Mouse (Mus musculus) MEL-GATA-1-ER (cell line): ENCODE data around the gene P4hb.
"Not testable (repeated sequence)": the region's sequence is repeated elsewhere in the genome, so short reads cannot be mapped to it uniquely, and the experiment has no call there.

Experiments used
- DNase-seq: peaks from one replicate; pipeline ENCODE4 v3.0.0-alpha.2; 2012; ENCODE audit warnings: low read depth; ENCODE audit errors: extremely low read depth

The P4hb gene

GRCm38 (mm10) chr11:120573585-120574277 is 678 bp upstream of the P4hb start:
- no peak for DNase-seq

DNA sequence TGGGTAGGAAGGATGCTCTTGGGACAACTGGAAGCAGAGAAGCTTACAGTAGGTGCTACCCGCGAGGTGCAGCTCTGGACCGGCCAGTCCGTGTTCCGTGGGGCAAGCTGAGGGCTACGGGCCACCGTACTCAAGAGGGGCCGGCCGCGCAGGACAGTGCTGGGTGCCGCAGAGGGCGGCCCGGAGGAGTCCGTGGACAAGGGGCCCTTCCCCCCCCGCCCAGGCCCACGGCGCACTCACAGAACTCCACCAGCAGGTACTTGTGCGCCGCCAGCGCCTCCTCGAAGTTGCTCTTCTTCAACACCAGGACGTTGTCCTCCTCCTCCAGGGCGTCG is 669 bp downstream of the P4hb start:
- no peak for DNase-seq

DNA sequence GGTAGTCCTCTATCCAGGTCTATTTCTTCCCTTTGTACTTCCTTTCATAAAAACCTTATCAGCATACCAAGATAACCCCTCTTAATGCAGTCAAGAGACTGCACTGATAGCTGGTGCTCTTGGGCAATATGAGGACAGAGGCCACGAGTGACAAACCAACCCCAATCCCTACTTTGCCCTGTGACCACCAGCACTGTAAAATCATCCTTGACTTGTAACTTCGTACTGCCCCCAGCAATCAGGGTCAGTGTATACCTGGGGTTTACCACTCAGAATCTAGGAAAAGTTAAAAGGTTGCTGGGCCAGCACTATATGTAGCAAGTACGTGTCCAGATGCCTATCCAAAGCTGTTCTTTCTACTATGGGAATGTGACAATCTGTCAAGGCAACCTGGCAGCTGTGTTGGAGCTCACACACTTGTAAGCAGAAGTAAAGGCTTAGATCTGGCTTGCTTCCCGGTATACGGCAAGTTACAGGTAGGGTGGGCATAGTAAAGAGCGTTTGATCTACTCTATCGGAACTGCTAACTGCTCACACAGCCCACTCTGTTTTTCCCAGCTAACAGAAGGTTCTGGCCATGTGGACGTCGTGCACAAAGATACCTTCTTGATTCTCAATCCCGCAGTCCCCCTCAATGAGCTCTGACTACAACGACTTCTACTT is 1.2 kb downstream of the P4hb start:
- no peak for DNase-seq

- DNase-seq = peak; percentile 86
Measured at GRCm38 (mm10) chr11:120571122-120571521, 1.9 kb downstream of the P4hb start.

GRCm38 (mm10) chr11:120568324-120568723 is 4.7 kb downstream of the P4hb start:
- DNase-seq = no peak

DNA sequence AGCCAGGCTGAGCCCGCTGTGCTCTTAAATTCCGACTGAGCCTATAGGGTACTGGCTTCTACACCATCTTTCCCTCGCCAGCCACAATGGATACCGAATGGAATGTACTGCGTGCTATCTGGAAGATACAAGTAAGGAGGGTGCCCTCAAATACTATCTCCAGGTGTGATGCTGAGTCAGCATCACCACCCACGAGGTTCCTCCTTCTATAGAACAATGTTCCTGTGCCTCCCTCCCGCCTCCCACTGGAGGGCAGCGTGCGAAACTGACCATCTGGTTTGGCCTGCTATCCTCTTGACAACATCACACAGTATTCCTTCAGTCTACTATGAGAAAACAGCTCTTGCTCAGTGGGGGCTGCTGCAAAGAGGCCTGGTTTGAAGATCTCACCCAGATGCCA is 7.9 kb downstream of the P4hb start:
- DNase-seq = no peak

- no peak for DNase-seq
Measured at GRCm38 (mm10) chr11:120562949-120563348, 10.1 kb downstream of the P4hb start.

GRCm38 (mm10) chr11:120560952-120561728 is 11.9 kb downstream of the P4hb start:
- no peak for DNase-seq

DNA sequence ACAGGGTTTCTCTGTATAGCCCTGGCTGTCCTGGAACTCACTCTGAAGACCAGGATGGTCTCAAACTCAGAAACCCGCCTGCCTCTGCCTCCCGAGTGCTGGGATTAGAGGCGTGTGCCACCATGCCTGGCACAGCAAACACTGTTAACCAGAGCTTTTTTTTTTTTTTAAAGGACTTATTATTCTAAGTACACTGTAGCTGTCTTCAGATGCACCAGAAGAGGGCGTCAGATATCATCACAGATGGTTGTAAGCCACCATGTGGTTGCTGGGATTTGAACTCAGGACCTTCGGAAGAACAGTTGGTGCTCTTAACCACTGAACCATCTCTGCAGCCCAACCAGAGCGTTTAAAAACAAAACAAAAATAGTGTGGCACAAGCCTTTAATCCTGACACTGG is 14.2 kb downstream of the P4hb start:
- DNase-seq = not testable (repeated sequence)

DNA sequence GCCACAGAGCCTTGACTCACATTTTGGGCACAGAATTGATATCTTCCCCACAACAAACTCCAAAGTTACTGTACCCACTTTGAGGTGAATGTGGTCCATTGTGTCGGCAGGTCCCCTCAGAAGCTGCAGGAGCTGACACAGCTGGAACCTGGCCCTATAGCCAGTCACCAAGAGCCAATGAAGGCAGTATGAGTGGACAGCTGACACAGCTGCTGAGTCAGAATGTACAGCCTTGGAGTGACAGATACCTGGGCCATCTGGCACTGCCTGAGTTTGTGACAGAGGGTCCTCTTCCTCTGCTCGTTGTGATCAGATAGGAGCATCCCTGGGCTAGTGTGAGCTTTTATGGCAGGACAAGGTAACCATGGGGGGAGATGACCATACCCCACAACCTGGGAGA is 17.8 kb downstream of the P4hb start:
- DNase-seq = no peak

- DNase-seq = no peak
Measured at GRCm38 (mm10) chr11:120554834-120555233, 18.2 kb downstream of the P4hb start.

- DNase-seq = no peak
Measured at GRCm38 (mm10) chr11:120552736-120553135, 20.3 kb downstream of the P4hb start.

GRCm38 (mm10) chr11:120550810-120551440 is 22.1 kb downstream of the P4hb start, which contains the start of gene Ppp1r27:
Gene Ppp1r27, minus strand, starts transcription at chr11:120551132.
- DNase-seq = no peak

DNA sequence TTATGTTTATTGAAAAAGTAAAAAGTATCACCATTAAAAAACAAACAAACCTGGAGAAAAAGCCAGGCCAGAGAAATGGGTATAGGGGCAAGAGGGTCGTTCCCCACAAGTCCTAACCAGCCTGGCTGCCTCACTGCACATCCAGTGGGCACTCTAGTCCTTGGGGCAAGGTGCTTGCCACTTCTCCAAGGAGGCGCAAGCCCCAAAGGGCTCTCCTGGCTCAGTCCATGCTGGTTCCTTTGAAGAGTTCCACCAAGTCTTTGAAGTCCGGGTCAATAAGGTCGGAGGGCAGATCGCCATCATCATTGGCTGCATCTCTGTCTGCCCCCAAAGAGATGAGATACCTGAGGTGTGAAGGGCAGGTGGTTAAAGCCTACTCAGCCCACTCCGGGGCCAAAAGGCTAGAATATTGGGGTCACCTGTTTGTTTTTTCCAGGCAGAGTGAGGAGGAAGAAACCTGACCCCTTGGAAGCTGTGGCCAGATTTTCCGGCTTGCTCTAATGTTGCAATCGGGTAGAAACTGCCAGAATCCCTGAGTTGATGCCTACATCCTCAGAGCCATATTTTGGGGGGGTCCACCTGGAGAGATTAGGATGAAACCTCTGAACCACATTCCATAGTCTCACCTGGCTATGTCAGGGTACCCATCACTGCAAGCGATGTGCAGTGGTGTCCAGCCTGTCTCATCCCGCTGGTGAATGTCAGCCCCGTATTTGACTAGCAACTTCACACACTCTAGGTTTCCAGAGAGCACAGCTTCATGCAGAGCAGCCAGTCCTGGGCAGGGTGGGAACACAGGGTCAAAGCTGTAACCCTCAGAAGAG is 22.9 kb downstream of the P4hb start:
- DNase-seq = no peak

GRCm38 (mm10) chr11:120549168-120549945 is 23.7 kb downstream of the P4hb start, which contains the start of gene Mcrip1:
Gene Mcrip1, minus strand, starts transcription at chr11:120549727.
- no peak for DNase-seq

GRCm38 (mm10) chr11:120548786-120549167 is 24.3 kb downstream of the P4hb start:
- DNase-seq = no peak

DNA sequence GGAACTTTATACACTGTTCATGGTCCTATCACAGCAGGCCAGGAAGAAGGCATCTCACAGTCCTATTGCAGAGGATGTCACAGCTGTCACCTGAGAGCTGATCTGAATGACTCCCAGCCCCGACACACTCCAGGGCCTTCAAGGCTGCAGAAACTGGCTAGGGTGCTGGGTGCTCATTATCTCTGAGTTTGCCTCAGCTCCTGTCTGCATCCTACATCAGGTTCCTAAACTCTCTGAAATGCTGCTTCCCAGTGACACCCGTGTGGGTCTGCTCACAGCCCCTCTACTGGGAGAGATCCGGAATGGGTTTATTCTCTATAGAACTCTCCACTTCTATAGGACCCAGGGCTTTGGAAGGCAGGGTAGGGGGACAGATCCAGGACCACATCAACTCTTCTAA is 24.8 kb downstream of the P4hb start:
- DNase-seq = no peak

DNA sequence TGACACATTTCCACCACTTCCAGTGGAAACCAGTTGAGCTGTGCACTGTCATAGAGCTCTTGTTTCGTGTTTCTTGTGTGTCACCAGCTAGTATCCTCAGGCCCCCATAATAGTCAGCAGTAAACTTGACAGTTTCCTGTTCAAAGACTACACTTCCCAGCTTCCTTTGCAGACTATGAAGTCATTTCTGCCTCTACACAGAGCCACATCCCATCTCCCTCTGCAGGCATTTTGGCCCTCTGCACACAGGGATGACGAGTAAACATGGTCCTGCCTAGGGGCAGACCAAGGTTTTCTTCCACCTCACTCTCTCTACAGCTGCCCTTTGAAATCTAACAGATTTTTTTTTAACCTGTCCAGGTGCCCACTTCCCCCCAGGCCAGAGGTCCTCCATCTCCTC is 25.6 kb downstream of the P4hb start:
- no peak for DNase-seq

DNA sequence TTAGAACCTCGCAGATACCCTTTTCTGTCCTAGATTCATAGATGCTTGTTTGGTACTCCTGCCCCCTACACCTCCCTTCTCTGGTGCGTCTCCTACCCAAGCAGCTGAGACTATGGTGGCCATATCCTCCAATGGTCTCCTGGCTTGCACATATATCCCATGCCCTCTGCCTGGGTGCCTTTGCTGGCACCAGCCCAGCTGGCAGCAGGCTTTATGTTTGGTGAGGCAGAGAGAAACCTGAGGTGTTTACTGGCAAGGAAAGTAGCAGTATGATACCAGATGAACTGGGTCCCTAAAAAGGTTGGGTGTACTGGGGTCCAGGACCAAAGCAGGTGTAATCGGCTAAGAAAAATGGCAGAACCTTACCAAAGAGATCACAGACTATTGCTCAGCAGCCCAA is 27.1 kb downstream of the P4hb start:
- no peak for DNase-seq

DNA sequence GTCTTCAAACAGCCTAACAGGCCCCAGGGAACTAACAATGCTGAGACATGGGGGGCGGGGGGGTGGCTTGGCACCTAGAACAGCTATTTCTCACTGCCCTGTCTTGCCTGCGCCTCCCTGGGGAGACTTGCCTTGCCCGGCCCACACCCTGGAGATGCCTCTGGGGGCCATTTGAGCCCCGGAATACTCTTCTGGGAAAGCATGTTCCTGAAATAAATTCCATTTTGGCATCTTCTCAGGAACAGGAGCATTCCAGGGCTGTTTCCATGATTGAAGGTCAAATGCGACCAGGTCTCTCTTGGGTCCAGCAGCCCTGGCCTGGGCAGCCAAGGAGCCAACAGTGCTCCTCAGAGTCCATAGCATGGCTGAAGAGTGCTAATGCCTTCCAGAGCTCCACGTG is 30.7 kb downstream of the P4hb start:
- DNase-seq = no peak
